Mouse (Mus musculus): ENCODE measurements around the gene Cdk5r2. TPM values are rescaled to one million over a fixed set of nuclear protein-coding genes. Genes with fewer than 3 reads are reported as not detected.

The Cdk5r2 gene
- polyA plus RNA-seq, 1 experiment from 2014 or later = not detected

- Histone ChIP-seq H3K4me3 (peak overlapping the region; percentile 27), H3K9me3 (replicated peaks) (no peaks in the 10 kb centered on the region), H3K27ac (no peak overlapping the region), H3K36me3 (no peaks in the 10 kb centered on the region), H3K9ac (no peak overlapping the region), H3K4me2 (peak overlapping the region; percentile 50), H3K4me1 (peaks cover 16% of the 10 kb centered on the region; the same call in 1 of the 2 replicates), H3K27me3 (replicated peaks) (peaks cover 99% of the 10 kb centered on the region)
- WGBS (ENCODE audit: insufficient replicate concordance) = 3% methylated on average over 74 of the region's 74 CpGs
- ATAC-seq = no peak
These were observed 27.5 kb downstream of the Cdk5r2 start for GRCm38 (mm10) chr1:74882055-74882734.

- H3K4me2 ChIP-seq = no peak overlapping the region
- no peak overlapping the region for H3K4me3 ChIP-seq
- no peak for ATAC-seq
These were observed 28.1 kb downstream of the Cdk5r2 start for GRCm38 (mm10) chr1:74882828-74883227.

DNA sequence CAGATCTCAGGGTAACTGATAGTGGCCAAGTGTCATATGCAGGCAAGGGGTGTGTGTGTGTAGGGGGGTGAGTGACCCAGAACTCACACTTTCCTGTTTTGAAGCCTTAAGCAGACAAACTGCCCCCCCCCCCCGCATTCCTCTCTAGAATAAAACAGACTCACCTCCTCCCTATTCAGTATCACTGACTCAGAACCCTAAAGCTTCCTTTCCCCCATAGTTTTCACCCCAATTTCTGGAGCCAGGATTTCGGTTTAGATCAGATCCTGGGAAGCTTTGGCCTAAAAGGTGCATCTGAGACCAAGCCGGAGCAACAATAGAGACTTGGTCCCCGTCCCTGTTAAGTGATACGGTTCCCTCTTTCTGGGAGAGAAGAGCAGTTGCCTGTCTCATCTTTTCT lies 28.7 kb downstream of the Cdk5r2 start:
- H3K27ac ChIP-seq = no peak overlapping the region
- 6% methylated on average over 5 of the region's 5 CpGs for WGBS (ENCODE audit: insufficient replicate concordance)
- no peak for ATAC-seq

More at GRCm38 (mm10) chr1:74882828-74883227, 28.1 kb downstream of the Cdk5r2 start:
- H3K9me3 ChIP-seq (replicated peaks) = no peaks in the 10 kb centered on the region
- 2% methylated on average over 8 of the region's 8 CpGs for WGBS (ENCODE audit: insufficient replicate concordance)
- no peak overlapping the region for H3K9ac ChIP-seq
- H3K27me3 ChIP-seq (replicated peaks) = peaks cover 98% of the 10 kb centered on the region
- H3K27ac ChIP-seq = no peak overlapping the region
- peaks cover 16% of the 10 kb centered on the region; the same call in 1 of the 2 replicates for H3K4me1 ChIP-seq
- H3K36me3 ChIP-seq = no peaks in the 10 kb centered on the region

DNA sequence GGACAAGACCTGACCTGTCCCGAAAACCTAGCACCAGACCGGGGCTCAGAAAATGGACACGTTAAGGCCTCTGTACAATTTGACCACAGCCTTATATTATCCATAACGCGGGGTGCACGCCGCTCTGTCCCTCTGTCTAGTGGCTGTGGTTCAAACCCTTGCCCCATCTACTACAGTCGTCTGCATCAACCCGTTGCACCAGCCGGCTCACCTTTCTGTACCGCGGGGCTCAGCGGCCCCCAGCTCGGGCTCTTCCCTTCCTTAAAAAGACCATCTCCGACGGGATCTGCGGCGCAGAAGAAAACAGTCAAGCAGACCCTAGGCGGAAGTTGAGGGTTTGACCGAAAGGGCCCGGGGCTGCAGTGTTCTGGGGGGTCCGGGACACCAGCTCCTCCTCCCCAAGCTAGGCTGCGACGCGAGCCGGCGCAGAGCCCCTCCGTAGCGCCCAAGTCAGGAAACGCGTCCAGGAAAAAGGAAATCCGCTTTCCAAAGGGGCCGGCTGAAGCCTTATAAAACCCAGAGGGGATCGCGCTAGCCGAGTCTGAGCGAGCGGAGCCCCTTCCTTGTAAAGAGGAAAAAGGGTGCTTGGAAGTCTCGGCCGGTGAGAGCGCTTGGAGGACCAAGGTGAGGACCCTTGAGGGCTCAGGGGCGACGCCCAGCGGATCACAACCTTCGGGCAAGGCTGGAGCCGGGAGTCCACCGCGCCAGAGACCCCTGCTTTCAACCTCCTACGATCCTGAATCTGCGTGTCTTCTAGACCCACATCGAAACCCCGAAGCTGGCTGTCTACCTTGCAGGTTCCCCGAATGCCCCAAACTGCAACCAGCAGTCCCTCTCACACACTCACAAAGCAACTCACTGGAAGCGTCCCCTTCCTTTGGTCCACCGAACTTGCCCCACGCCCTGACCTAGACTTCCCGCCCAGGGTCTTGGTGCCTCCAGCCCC lies 29.7 kb downstream of the Cdk5r2 start:
- no peak overlapping the region for H3K27ac ChIP-seq
- 1% methylated on average over 57 of the region's 57 CpGs for WGBS (ENCODE audit: insufficient replicate concordance)
- H3K9me3 ChIP-seq (replicated peaks) = no peaks in the 10 kb centered on the region
- no peak for ATAC-seq
- peaks cover 16% of the 10 kb centered on the region; the same call in 1 of the 2 replicates for H3K4me1 ChIP-seq
- H3K36me3 ChIP-seq = no peaks in the 10 kb centered on the region
- H3K4me3 ChIP-seq = peak overlapping the region; percentile 19
- H3K4me2 ChIP-seq = peak overlapping the region; percentile 44
- H3K9ac ChIP-seq = no peak overlapping the region
- H3K27me3 ChIP-seq (replicated peaks) = peaks cover 95% of the 10 kb centered on the region

More for the DNA sequence above, 28.7 kb downstream of the Cdk5r2 start:
- peaks cover 16% of the 10 kb centered on the region; the same call in 1 of the 2 replicates for H3K4me1 ChIP-seq
- no peak overlapping the region for H3K4me3 ChIP-seq
- no peaks in the 10 kb centered on the region for H3K36me3 ChIP-seq
- no peak overlapping the region for H3K4me2 ChIP-seq
- no peaks in the 10 kb centered on the region for H3K9me3 ChIP-seq (replicated peaks)
- peaks cover 97% of the 10 kb centered on the region for H3K27me3 ChIP-seq (replicated peaks)
- no peak overlapping the region for H3K9ac ChIP-seq

- Histone ChIP-seq H3K4me3 (peak within 1 kb of the TSS; percentile 27), H3K4me2 (peak within 1 kb of the TSS; percentile 44), H3K4me1 (peaks cover 16% of the 10 kb centered on the region; the same call in 1 of the 2 replicates), H3K27me3 (replicated peaks) (peaks cover 95% of the 10 kb centered on the region), H3K27ac (no peak within 1 kb of the TSS), H3K9ac (no peak within 1 kb of the TSS), H3K9me3 (replicated peaks) (no peaks in the 10 kb centered on the region), H3K36me3 (no peaks in the 10 kb centered on the region)
- WGBS (ENCODE audit: insufficient replicate concordance) = under 1% methylated on average over 43 of the region's 43 CpGs
- ATAC-seq = no peak
These were observed 30.8 kb downstream of the Cdk5r2 start, which contains the start of gene Fev for GRCm38 (mm10) chr1:74885369-74886042. Fev (minus strand) TSS chr1:74885419.

- 0% methylated on average over 6 of the region's 8 CpGs for WGBS (ENCODE audit: insufficient replicate concordance)
- H3K4me1 ChIP-seq = no peaks in the 10 kb centered on the region
These were observed 36.8 kb downstream of the Cdk5r2 start for GRCm38 (mm10) chr1:74891513-74891912.

GRCm38 (mm10) chr1:74892351-74893133 lies 37.8 kb downstream of the Cdk5r2 start:
- Histone ChIP-seq H3K9me3 (replicated peaks) (no peaks in the 10 kb centered on the region), H3K4me1 (no peaks in the 10 kb centered on the region), H3K27me3 (replicated peaks) (peaks cover 95% of the 10 kb centered on the region), H3K27ac (no peak overlapping the region), H3K4me2 (no peak overlapping the region), H3K4me3 (no peak overlapping the region), H3K36me3 (no peaks in the 10 kb centered on the region), H3K9ac (no peak overlapping the region)
- WGBS (ENCODE audit: insufficient replicate concordance) = 5% methylated on average over 39 of the region's 39 CpGs
- ATAC-seq = no peak

More at GRCm38 (mm10) chr1:74891513-74891912, 36.8 kb downstream of the Cdk5r2 start:
- Histone ChIP-seq H3K9ac (no peak overlapping the region), H3K27me3 (replicated peaks) (peaks cover 95% of the 10 kb centered on the region), H3K4me3 (no peak overlapping the region), H3K36me3 (no peaks in the 10 kb centered on the region), H3K27ac (no peak overlapping the region), H3K4me2 (no peak overlapping the region), H3K9me3 (replicated peaks) (no peaks in the 10 kb centered on the region)
- no peak for ATAC-seq

DNA sequence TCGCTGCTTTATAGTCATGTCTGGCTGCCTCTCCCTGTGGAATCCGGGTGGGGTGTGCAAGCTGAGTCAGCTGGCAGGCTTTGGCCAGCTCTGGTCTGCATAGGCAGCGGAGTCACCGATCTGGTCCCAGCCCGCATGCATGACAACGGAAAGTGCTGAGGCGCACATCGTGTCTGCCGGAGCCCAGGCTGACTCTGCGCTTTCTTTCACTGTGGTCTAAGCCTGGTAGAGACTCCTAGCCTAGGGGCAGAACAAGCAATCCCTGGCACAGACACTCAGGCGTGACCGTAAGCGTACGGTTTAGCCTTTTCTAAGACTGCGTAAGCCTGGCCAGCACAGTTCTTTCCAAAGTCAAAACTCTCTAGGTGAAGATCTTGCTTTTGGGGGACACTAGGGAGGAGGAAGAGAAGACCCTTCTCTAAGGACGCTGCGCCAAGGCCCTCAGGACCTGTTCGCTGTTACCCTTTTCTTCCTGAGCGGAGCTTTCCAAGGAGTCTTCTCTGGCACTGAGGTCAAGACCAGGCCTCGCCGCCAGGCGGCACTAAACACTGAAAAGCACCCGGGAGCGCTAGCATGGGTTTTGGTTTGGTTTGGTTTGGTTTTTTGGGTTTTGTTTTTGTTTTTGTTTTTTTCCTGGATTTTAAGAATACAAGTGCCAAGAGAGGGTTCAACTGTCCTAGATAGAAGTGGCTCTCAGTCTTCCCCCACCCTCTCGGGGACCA lies 38.6 kb downstream of the Cdk5r2 start, which contains the start of gene Cryba2:
TSS of gene Cryba2 (minus strand) at position 10 of the 722 bp plus-strand sequence.
- Histone ChIP-seq H3K27me3 (replicated peaks) (peaks cover 98% of the 10 kb centered on the region), H3K9ac (no peak within 1 kb of the TSS), H3K4me2 (no peak within 1 kb of the TSS), H3K36me3 (no peaks in the 10 kb centered on the region), H3K9me3 (replicated peaks) (no peaks in the 10 kb centered on the region), H3K4me1 (0 out of 2 replicates have a peak, but pooled peaks cover 2% of the 10 kb centered on the region), H3K4me3 (no peak within 1 kb of the TSS), H3K27ac (no peak within 1 kb of the TSS)
- 9% methylated on average over 25 of the region's 25 CpGs for WGBS (ENCODE audit: insufficient replicate concordance)
- no peak for ATAC-seq

DNA sequence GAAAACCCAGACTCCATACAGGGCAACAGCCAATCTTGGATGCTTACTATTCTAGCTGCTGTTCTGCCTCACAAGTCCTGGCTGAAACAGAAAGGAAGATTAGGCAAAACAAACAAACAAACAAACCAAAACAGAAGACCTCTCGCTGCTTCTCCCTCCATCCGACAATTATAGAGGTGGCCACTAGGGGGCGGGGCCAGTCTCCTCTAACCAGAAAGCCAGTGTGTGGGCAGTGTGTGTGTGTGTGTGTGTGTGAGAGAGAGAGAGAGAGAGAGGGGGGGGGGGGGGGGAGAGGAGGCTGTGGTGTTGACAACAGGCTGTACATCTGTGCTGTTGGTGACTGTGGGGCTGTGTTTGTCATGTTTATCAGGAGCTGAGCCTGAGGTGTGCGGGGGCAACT lies 40.2 kb downstream of the Cdk5r2 start:
- no peak for ATAC-seq
- Histone ChIP-seq H3K36me3 (no peaks in the 10 kb centered on the region), H3K27me3 (replicated peaks) (peaks cover 100% of the 10 kb centered on the region), H3K4me3 (no peak overlapping the region), H3K27ac (no peak overlapping the region), H3K9me3 (replicated peaks) (no peaks in the 10 kb centered on the region), H3K4me1 (0 out of 2 replicates have a peak, but pooled peaks cover 11% of the 10 kb centered on the region), H3K4me2 (no peak overlapping the region), H3K9ac (no peak overlapping the region)
- WGBS (ENCODE audit: insufficient replicate concordance) = 17% methylated on average over 4 of the region's 4 CpGs

- Histone ChIP-seq H3K27me3 (replicated peaks) (peaks cover 100% of the 10 kb centered on the region), H3K4me3 (no peak overlapping the region), H3K36me3 (no peaks in the 10 kb centered on the region), H3K27ac (no peak overlapping the region), H3K4me2 (no peak overlapping the region), H3K9ac (no peak overlapping the region), H3K9me3 (replicated peaks) (no peaks in the 10 kb centered on the region), H3K4me1 (0 out of 2 replicates have a peak, but pooled peaks cover 11% of the 10 kb centered on the region)
- WGBS (ENCODE audit: insufficient replicate concordance) = 7% methylated on average over 7 of the region's 7 CpGs
- no peak for ATAC-seq
These were observed 43.2 kb downstream of the Cdk5r2 start for GRCm38 (mm10) chr1:74897976-74898375.

Measured in liver, embryonic 12.5 days (tissue).